Mouse (Mus musculus): ENCODE results near the gene Prtn3. TPM values are rescaled to one million over a fixed set of nuclear protein-coding genes. Genes with fewer than 3 reads are reported as not detected.

Prtn3 gene
- total and polyA plus RNA-seq, 3 experiments, result 0.55 to 1.2 (median 0.84) TPM

DNA sequence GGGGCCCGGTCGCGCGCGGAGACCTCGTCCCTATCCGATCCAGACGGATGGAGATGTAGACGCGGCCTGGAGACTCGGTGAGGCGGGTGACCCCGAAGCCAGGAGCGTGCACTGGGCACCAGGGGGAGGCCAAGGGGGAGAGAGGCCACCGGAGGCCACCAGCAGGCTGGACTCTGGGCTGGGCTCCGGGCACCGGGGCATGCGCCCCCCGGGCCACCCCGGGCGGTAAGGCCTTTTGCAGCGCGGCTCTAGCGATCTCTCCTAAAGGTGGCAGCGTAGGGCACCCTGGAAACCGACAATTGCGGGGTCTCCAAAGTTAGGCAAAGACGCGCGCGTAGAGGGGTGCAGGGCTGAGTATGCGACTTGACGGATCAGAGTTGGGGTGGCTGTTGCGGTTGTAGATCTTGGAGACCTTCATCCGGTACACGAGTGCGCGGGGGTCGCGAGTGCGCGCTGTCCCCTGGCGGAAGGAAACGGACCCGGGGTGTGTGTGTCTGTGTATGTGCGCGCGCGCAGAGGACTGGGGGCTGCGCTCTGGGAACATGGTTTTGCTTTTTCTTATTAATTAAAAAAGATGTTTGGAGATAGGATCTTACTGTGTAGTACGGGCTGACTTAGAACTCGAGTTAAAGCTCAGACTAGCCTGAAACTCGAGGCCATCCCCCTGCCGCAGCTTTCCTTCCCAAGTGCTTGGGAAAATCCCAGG lies 53.2 kb downstream of the Prtn3 start:
- Histone ChIP-seq H3K79me2 (replicated peaks; ENCODE audit: control insufficient read depth, insufficient read depth, low read length) (no peaks in the 10 kb centered on the region), H3K9ac (ENCODE audit: low read depth, low read length) (peak overlapping the region; percentile 77), H3K36me3 (ENCODE audit: control insufficient read depth, insufficient read depth, low read length) (no peaks in the 10 kb centered on the region), H3K27me3 (ENCODE audit: control insufficient read depth, insufficient read depth, low read length) (no peaks in the 10 kb centered on the region), H3K4me3 (peak overlapping the region; percentile 66), H3K4me1 (ENCODE audit: control insufficient read depth, insufficient read depth, low read length) (peaks cover 5% of the 10 kb centered on the region), H3K27ac (peak overlapping the region; percentile 86)
- WGBS, result under 1% methylated on average over 54 of the region's 54 CpGs
- DNase-seq, result peak; percentile 72 to 75
- TF ChIP-seq CTCF (IDR thresholded peaks at IDR 0.05), result peak; percentile 50
- no peak for TF ChIP-seq EP300 (IDR thresholded peaks at IDR 0.05; ENCODE audit: insufficient read depth, low read depth, low read length)
- intact Hi-C loops (cut with DNase I), result loop anchor here (2.0 to 5.0 kb wide), 3 partner anchors 57 to 215 kb away; partner anchors contain the start of genes Abca7, Cbarp and Tmem259

DNA sequence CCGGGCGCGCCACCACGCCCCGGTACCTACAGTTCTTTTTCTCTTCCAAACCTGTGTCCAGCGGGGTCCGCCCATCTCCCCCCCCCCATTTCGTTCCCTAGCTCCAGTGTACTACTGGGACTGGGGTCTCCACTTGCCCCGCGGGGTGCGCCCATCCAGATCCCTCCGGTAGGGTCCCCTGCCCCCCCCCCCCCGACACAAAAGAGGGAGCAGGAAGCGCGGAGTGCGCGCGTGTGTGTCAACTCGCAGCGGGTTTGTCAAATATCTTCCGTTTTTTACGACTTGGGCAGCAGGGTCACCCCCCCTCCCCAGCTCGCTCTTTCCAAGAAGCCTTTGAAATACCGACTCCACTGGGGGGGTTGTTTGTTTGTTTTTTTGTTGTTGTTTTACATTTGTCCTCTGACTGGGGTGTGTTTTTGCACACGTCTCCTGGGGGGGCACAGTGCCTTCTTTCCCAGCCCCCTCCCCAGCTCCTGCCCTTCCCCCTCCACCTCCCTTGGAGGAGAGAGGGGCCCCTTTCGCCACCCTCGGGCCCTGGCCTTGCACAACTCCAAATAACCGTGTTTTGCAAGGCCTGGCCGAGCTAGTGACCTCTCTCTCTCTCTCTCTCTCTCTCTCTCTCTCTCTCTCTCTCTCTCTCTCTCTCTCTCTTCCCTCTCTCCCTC lies 53.9 kb downstream of the Prtn3 start:
- Histone ChIP-seq H3K4me1 (ENCODE audit: control insufficient read depth, insufficient read depth, low read length) (peaks cover 9% of the 10 kb centered on the region), H3K79me2 (replicated peaks; ENCODE audit: control insufficient read depth, insufficient read depth, low read length) (no peaks in the 10 kb centered on the region), H3K27ac (peak overlapping the region; percentile 86), H3K4me3 (peak overlapping the region; percentile 66), H3K36me3 (ENCODE audit: control insufficient read depth, insufficient read depth, low read length) (no peaks in the 10 kb centered on the region), H3K27me3 (ENCODE audit: control insufficient read depth, insufficient read depth, low read length) (no peaks in the 10 kb centered on the region), H3K9ac (ENCODE audit: low read depth, low read length) (peak overlapping the region; percentile 51)
- intact Hi-C loops (cut with DNase I), result loop anchor here (5.0 kb wide), 1 partner anchor 214 kb away; the partner anchor contains the start of gene Cbarp
- TF ChIP-seq POLR2A (IDR thresholded peaks at IDR 0.05; ENCODE audit: insufficient read depth, low read depth, low read length) (no peak), CTCF (IDR thresholded peaks at IDR 0.05) (no peak), EP300 (IDR thresholded peaks at IDR 0.05; ENCODE audit: insufficient read depth, low read depth, low read length) (no peak)
- peak in 1 of 2 experiments; percentile 50 for DNase-seq
- WGBS, result 7% methylated on average over 29 of the region's 29 CpGs

DNA sequence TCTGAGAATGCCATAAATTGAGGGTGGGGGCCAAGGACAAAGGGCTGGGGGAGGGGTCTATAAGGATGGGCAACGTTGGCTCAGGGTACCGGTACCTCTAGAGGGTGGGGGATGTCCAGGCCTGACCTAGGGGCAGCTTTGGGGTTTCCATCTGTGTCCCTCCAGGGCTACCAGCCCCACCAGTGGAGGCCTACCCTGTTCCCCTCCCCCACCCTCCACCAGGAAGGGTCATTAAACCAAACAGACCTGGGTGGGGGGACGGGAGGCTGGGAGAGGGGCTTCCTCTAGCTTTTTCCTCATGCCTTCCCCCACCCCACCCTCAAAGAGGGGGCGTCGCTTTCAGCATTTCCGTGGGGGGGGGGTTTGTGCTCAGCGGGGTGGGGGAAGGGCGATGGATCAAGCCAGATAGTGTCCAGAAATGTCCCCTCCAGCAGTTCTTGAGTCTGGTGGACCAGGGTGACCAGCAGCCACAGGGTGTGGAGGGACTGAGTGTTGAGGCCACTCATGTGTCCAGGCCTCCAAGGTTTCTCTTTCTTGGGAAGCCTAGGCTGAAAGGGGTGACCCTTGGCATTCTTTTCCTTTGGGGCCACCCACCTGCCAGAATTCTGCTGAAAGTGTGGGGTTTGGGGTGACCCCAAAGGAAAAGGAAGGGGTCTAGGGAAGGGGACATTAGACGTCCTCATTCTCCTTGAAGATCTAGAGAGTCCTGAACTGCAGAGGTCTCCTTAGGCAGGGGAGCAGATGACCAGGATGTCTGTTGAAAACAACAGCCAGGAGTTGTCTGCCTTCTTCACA lies 54.8 kb downstream of the Prtn3 start:
- Histone ChIP-seq H3K27me3 (ENCODE audit: control insufficient read depth, insufficient read depth, low read length) (no peaks in the 10 kb centered on the region), H3K36me3 (ENCODE audit: control insufficient read depth, insufficient read depth, low read length) (no peaks in the 10 kb centered on the region), H3K27ac (no peak overlapping the region), H3K4me1 (ENCODE audit: control insufficient read depth, insufficient read depth, low read length) (peaks cover 19% of the 10 kb centered on the region), H3K9ac (ENCODE audit: low read depth, low read length) (no peak overlapping the region), H3K4me3 (no peak overlapping the region), H3K79me2 (replicated peaks; ENCODE audit: control insufficient read depth, insufficient read depth, low read length) (no peaks in the 10 kb centered on the region)
- intact Hi-C loops (cut with DNase I), result loop anchor here (5.0 kb wide), 1 partner anchor 213 kb away; the partner anchor contains the start of gene Cbarp
- 37% methylated on average over 9 of the region's 9 CpGs for WGBS
- DNase-seq, result no peak
- TF ChIP-seq EP300 (IDR thresholded peaks at IDR 0.05; ENCODE audit: insufficient read depth, low read depth, low read length), result no peak

DNA sequence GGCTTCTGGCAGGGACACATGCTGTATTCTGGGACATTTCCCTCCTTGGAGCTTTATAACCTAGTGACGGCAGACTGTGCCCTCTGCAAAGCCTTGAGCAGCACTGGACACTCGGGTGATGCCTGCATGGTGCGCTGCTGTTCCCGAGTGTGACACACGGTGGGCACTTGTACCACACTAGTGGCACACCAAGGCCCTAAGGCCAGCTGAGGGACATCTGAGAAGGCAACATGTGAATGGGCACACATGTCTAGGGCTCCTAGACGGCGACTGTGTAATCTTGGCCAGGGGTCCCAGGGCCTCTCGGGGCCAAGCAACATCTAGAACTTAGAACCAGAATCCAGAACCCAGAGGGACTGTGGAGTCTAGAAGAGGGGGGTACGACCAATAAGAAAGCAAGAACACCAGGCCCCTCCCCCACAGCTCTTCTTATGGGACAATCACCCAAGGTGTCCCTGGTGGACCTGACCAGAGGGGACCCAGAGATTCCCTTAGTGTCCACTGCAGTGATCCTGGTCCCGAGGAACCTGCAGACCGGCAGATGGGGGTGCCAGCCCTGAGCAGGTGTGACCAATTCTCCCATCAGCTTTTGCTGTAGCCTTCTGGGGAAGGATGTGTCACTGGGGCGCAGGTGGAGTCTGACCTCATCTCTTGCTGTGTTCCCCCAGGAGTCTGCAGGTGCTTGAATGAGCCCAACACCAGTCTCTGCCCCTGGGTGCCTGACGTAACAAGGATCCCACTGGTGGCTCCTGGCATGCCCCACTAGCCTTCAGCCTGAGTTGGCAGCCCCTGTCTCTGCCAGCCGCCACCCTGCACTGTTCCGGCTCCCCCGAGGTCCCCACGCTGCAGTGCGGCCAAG lies 55.9 kb downstream of the Prtn3 start:
- Histone ChIP-seq H3K4me1 (ENCODE audit: control insufficient read depth, insufficient read depth, low read length) (peaks cover 25% of the 10 kb centered on the region), H3K27ac (no peak overlapping the region)

DNA sequence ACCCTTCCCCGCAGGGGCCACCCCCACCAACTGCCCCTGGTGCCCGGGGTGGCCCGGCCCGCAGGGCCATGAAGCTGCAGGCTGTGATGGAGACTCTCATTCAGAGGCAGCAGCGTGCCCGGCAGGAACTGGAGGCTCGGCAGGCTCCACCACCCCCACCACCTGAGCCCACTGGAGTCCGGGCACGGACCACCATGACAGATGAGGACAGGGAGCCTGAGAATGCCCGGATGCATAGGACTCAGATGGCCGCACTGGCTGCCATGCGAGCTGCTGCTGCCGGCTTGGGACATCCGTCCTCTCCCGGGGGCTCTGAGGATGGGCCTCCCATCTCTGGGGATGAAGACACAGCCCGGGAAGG lies 56.5 kb downstream of the Prtn3 start:
- TF ChIP-seq EP300 (IDR thresholded peaks at IDR 0.05; ENCODE audit: insufficient read depth, low read depth, low read length), result no peak
- H3K79me2 ChIP-seq (replicated peaks; ENCODE audit: control insufficient read depth, insufficient read depth, low read length), result no peaks in the 10 kb centered on the region
- WGBS, result 96% methylated on average over 16 of the region's 16 CpGs
- no peak for DNase-seq
- H3K9ac ChIP-seq (ENCODE audit: low read depth, low read length), result no peak overlapping the region
- peaks cover 25% of the 10 kb centered on the region for H3K4me1 ChIP-seq (ENCODE audit: control insufficient read depth, insufficient read depth, low read length)
- intact Hi-C loops (cut with DNase I), result no loop called here
- no peak overlapping the region for H3K4me3 ChIP-seq
- no peak overlapping the region for H3K27ac ChIP-seq
- H3K36me3 ChIP-seq (ENCODE audit: control insufficient read depth, insufficient read depth, low read length), result no peaks in the 10 kb centered on the region
- H3K27me3 ChIP-seq (ENCODE audit: control insufficient read depth, insufficient read depth, low read length), result no peaks in the 10 kb centered on the region

More for the DNA sequence above, 55.9 kb downstream of the Prtn3 start:
- no peak for DNase-seq
- intact Hi-C loops (cut with DNase I), result loop anchor here (5.0 kb wide), 1 partner anchor 212 kb away; the partner anchor contains the start of gene Cbarp
- H3K79me2 ChIP-seq (replicated peaks; ENCODE audit: control insufficient read depth, insufficient read depth, low read length), result no peaks in the 10 kb centered on the region
- TF ChIP-seq POLR2A (IDR thresholded peaks at IDR 0.05; ENCODE audit: insufficient read depth, low read depth, low read length) (no peak), EP300 (IDR thresholded peaks at IDR 0.05; ENCODE audit: insufficient read depth, low read depth, low read length) (no peak), CTCF (IDR thresholded peaks at IDR 0.05) (no peak)
- WGBS, result 88% methylated on average over 18 of the region's 18 CpGs
- H3K4me3 ChIP-seq, result no peak overlapping the region
- H3K9ac ChIP-seq (ENCODE audit: low read depth, low read length), result no peak overlapping the region
- H3K36me3 ChIP-seq (ENCODE audit: control insufficient read depth, insufficient read depth, low read length), result no peaks in the 10 kb centered on the region
- H3K27me3 ChIP-seq (ENCODE audit: control insufficient read depth, insufficient read depth, low read length), result no peaks in the 10 kb centered on the region
